Mouse (Mus musculus) embryonic fibroblast, embryonic 13.5 days (primary cell): ENCODE measurements at regions not wholly inside any gene's neighbourhood (a gene's known extent, or its start where the extent isn't known, plus 50 kb on each side); places are given as distances from the start of the nearest gene placed in this dataset.

Experiments
- H3K27ac ChIP-seq: 2 replicates; pipeline ENCODE4 v1.5.1; 2012; ENCODE audit warnings: low read length, control low read depth, inconsistent platforms; ENCODE audit not compliant: insufficient read depth
- H3K4me1 ChIP-seq: 2 replicates; pipeline ENCODE4 v1.6.1; 2011; ENCODE audit warnings: low read length; ENCODE audit not compliant: control insufficient read depth, insufficient read depth
- H3K4me3 ChIP-seq: 2 replicates; pipeline ENCODE4 v1.5.1; 2011; ENCODE audit warnings: mild to moderate bottlenecking, control low read depth, low read length; ENCODE audit not compliant: insufficient read depth
- CTCF ChIP-seq: IDR thresholded peaks from 2 replicates; pipeline ENCODE4 v1.5.1; 2011; ENCODE audit warnings: mild to moderate bottlenecking, control low read depth, low read length, moderate library complexity, borderline replicate concordance; ENCODE audit not compliant: insufficient read depth
- POLR2A ChIP-seq: IDR thresholded peaks from 2 replicates; pipeline ENCODE4 v1.6.1; 2011; ENCODE audit warnings: low read depth, mild to moderate bottlenecking, control low read depth, low read length, moderate library complexity

DNA sequence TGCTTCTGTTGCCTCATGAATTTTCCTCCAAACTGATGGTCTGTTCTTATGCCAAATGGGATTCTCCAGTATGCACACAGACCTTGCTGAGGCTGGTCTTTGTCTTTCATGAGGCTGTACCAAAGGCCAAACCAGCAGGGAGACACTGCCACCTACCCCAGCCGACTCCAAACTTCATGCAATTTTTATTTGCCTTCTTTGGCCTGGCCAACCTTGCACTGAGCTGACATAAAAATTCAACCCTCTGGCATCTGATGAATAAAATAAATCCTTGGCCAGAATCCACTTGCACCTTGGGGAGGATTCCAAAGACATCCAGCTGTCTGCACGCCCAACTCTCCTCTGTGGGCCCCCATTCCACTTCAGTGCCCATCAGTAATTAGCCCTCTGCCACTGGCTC lies 126.0 kb upstream of the Nmur2 start:
- Histone ChIP-seq H3K4me1 (no peaks in the 10 kb centered on the region), H3K27ac (no peak overlapping the region), H3K4me3 (no peak overlapping the region)
- no peak for TF ChIP-seq CTCF
- TF ChIP-seq POLR2A = no peak

DNA sequence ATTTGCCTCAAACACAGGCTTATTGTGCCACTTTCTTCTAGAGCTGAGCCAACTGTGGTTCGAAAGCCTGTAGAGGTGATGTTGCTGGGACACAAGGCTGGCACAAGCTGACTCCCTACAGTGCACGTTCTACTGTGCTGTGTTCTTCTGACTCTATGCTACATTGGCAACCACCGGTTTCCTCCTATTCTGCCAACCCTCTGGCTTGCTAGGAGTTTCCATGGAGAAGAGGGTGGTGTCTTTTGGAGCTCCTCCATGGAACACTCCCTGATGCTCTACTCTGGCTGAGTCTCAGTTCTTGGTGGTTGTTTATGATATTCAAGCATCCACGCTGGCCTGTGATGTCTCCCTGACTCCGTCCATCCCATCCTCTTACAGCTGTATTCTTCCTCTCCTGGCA lies 124.9 kb upstream of the Nmur2 start:
- TF ChIP-seq POLR2A = no peak
- no peak for TF ChIP-seq CTCF
- Histone ChIP-seq H3K4me3 (no peak overlapping the region), H3K27ac (no peak overlapping the region), H3K4me1 (no peaks in the 10 kb centered on the region)

DNA sequence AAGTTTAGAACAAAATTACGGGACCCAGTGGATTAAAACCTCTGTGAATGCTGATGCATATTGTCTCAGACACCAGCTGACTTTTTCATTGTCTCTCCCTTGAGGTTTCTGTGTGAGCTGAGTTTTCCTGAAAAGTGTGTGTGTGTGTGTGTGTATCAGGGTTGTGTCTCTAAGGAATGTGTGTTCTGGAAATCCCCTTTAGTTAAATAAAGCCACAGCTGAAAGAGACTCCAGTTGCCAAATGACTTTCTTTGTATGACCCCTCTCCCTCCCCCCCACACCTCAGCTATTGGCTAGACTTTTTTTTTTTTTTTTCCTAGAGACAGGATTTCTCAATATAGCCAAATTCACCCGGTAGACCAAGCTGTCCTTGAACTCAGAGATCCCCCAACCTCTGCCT lies 119.5 kb upstream of the Nmur2 start:
- no peak for TF ChIP-seq CTCF
- Histone ChIP-seq H3K4me1 (no peaks in the 10 kb centered on the region), H3K4me3 (no peak overlapping the region), H3K27ac (no peak overlapping the region)

DNA sequence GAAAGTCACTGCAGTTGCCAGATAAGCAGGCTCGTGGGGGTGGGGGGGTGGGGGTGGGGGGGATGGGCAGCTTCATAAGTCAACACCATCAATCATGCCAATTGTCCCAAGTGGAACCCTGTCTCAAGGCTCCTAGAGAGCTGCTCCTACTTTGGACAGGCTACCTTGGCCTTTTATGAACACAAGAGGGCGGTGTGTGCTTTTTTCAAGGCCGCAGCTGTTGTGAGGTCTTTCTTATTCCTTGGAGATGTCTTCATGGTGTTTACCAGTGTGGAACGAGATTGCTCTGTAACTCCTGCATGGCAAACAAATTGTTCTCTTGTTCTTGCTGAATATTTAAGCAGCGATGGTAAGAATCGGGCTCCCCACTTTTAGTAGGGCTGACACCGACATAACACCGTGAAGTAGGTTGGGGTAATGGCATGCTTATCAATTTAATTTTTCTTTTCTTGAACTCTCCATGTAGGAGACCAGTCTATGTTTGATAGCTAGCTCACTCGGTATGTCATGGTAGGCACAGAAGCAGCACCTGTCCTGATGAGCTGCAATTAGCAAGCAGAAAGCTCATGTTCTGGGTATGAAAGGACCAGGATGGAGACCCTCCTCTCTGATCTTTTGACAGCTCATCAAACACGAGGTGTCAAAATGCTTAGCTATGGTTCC lies 118.7 kb upstream of the Nmur2 start:
- no peak overlapping the region for H3K27ac ChIP-seq
- TF ChIP-seq CTCF = no peak
- no peak for TF ChIP-seq POLR2A

DNA sequence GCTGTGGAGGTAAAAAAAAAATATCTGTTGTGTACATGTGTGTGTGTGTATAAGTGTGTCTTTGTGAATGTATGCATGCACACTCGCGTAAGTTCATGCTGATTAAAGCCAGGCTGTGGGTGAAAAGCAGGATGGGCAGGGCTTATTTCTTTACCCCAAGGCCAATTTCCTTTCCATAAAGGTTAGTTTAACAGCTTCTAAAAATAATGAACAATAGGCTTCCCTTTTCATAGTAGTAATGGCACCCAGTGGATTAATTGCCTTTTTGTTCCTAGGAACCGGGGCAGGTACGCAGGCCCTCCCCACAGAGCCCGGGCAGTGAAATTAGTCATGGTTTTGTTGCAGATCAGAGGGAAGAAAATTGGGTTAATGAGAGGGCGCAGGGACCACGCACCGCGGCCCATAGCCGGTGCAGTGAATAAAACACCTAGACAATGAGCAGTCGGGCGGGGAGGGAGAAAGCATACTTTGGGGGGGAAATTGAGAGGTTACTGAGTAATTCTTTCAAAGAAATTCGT lies 110.1 kb upstream of the Nmur2 start:
- H3K27ac ChIP-seq = no peak overlapping the region
- H3K4me3 ChIP-seq = no peak overlapping the region
- TF ChIP-seq POLR2A (no peak), CTCF (no peak)
- no peaks in the 10 kb centered on the region for H3K4me1 ChIP-seq

More for the DNA sequence above, 118.7 kb upstream of the Nmur2 start:
- Histone ChIP-seq H3K4me3 (no peak overlapping the region), H3K4me1 (no peaks in the 10 kb centered on the region)

DNA sequence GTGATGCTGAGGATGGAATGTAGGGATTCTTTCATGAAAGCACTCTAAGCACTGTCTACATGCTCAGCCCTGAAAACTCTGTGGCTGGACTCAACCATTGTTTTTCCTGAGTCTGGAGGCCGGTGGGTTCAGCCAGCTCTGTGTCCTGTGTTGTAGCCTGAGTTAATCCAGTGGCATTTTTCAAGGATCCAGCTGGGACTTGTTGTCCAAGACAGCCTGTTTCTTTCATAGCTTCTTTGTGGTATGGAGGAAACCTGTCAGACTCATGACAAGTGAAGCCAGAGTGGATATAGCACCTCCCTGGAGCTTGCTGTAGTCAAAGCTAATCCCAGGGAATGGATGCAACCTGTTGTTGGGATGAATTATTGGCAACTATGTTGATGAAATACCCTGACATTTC lies 108.9 kb upstream of the Nmur2 start:
- no peaks in the 10 kb centered on the region for H3K4me1 ChIP-seq
- H3K4me3 ChIP-seq = no peak overlapping the region
- TF ChIP-seq POLR2A (no peak), CTCF (no peak)
- H3K27ac ChIP-seq = no peak overlapping the region

DNA sequence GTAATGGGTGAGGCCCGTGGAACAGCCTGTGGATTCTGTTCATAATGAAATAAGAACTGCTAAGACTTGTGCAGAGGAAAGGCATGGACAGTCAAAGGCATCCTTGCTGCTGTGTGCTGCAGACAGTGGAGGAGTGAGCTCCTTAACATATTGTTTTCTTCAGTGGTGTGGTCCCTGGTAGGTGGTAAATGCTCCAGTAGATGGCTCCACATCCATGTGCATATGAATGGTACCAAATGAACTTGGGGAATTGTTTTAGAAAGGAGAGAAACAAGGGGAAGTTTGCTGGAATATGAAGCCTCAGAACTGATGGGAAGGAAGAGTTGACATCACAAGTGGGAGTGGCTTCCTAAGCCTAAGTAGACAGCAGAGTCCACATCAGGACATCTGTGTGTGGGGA lies 108.1 kb upstream of the Nmur2 start:
- TF ChIP-seq POLR2A (no peak), CTCF (no peak)
- no peak overlapping the region for H3K27ac ChIP-seq
- no peak overlapping the region for H3K4me3 ChIP-seq
- no peaks in the 10 kb centered on the region for H3K4me1 ChIP-seq

DNA sequence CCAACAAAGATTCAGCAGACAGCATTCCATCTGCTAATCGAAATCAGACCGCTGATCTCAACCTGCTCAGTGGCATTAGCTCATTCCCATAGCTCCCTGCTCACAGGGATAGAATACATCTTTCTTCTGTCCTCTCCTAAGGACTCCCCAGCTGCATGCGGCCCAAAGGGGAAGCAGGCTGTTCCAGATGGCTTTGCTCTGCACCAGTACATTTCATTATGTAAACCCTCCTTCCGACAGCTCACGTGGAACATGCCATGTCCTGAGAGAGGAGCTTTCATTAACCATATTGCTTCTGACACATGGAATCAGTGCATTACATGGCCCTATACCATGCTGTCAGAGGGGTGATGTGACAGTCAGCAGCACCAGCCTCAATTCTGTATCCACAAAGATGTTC lies 105.9 kb upstream of the Nmur2 start:
- no peaks in the 10 kb centered on the region for H3K4me1 ChIP-seq
- TF ChIP-seq POLR2A = no peak
- TF ChIP-seq CTCF = no peak

DNA sequence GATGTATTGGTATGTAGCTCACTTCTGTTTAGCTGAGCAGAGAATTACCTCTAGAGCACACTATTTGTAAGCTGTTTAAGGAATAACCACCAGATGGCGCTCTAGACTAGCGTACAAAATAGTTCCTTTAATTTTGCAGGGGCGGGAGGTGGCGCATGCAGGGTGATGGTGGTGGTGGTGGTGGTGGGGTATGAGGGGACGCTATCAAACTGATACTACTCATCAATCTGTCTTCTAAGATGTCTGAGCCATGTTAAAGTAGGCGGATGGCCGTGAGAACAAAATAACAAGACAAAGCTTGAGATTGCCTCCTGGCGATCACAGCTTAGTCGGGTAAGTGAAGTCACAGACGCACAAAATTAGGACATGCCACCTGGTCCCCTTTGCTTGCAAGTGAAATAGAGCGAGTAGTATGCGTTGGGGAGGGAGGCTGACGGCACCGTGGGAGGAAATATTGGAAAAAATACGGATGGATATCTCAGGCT lies 90.6 kb upstream of the Nmur2 start:
- Histone ChIP-seq H3K4me3 (no peak overlapping the region), H3K4me1 (no peaks in the 10 kb centered on the region), H3K27ac (no peak overlapping the region)
- TF ChIP-seq POLR2A = no peak
- 0 out of 2 replicates have a peak, but pooled peaks have one; percentile 27 for TF ChIP-seq CTCF

More for the DNA sequence above, 105.9 kb upstream of the Nmur2 start:
- no peak overlapping the region for H3K27ac ChIP-seq
- no peak overlapping the region for H3K4me3 ChIP-seq

DNA sequence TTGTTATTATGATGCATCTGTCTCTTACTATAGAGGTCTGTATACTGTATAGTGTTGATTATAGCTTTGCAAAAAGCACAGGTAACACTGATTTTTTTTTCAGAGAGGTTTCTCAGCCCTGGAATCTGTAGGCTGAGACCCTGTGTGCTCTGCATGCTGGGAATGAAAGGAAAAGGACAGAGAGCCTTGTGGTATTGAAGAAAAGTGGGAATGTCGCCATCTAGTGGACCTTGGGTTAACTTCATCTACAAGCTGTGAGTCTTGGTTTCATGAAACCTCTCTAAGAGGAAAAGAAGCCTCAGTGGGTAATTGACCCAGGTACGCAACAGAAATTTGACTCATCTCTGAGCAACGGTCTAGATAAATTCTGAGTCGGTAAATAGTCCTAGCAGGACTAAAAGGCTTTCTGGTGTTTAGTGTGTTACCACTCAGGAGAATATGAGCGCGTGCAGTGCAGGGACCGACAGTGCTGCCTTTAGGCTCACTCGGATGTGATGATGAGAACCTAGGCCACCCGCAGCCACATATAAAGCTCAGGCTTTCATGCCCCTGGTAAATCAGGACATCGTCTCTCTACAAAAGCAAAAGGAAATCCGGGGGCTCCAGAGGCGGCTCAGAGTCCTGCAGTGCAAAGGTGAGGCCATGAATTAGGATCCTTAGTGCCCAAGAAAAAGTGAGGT lies 75.9 kb upstream of the Nmur2 start:
- H3K27ac ChIP-seq = no peak overlapping the region
- no peaks in the 10 kb centered on the region for H3K4me1 ChIP-seq
- H3K4me3 ChIP-seq = no peak overlapping the region
- TF ChIP-seq CTCF = no peak
- no peak for TF ChIP-seq POLR2A
